Mouse (Mus musculus) heart, embryonic 13.5 days (tissue): ENCODE results near the gene Cd300lf. TPM values are rescaled to one million over a fixed set of nuclear protein-coding genes. Genes with fewer than 3 reads are reported as not detected.

Experiments
- ATAC-seq: fragments of 200-750 bp; cut with Nextera tagmentation; 2 replicates; pipeline ENCODE4 v1.8.0; 2017; ENCODE audit warnings: moderate TSS enrichment; ENCODE audit not compliant: insufficient number of reproducible peaks, low FRiP score, low TSS enrichment; ENCODE audit errors: extremely low read depth
- H3K27ac ChIP-seq: fragments of 300-500 bp; sonication (generic); replicated peaks from 2 replicates; pipeline ENCODE4 v1.5.1; 2015; ENCODE audit warnings: moderate library complexity, mild to moderate bottlenecking, inconsistent platforms
- H3K27me3 ChIP-seq: fragments of 300-500 bp; sonication (generic); replicated peaks from 2 replicates; pipeline ENCODE4 v1.6.1; 2015; ENCODE audit warnings: mild to moderate bottlenecking, inconsistent platforms
- H3K36me3 ChIP-seq: fragments of 300-500 bp; sonication (generic); 2 replicates; pipeline ENCODE4 v1.6.1; 2015; ENCODE audit warnings: mild to moderate bottlenecking, inconsistent platforms
- H3K4me1 ChIP-seq: fragments of 300-500 bp; sonication (generic); 2 replicates; pipeline ENCODE4 v1.6.1; 2015; ENCODE audit warnings: inconsistent platforms
- H3K4me2 ChIP-seq: fragments of 300-500 bp; sonication (generic); 2 replicates; pipeline ENCODE4 v1.6.1; 2015; ENCODE audit warnings: inconsistent platforms, mild to moderate bottlenecking, moderate library complexity
- H3K4me3 ChIP-seq: fragments of 300-500 bp; sonication (generic); 2 replicates; pipeline ENCODE4 v1.5.1; 2015; ENCODE audit warnings: moderate library complexity, mild to moderate bottlenecking, inconsistent platforms
- H3K9ac ChIP-seq: fragments of 300-500 bp; sonication (generic); 2 replicates; pipeline ENCODE4 v1.6.1; 2015; ENCODE audit warnings: inconsistent platforms, mild to moderate bottlenecking, moderate library complexity
- H3K9me3 ChIP-seq: fragments of 300-500 bp; sonication (generic); 2 replicates; pipeline ENCODE4 v1.6.1; 2016; ENCODE audit warnings: inconsistent platforms
- WGBS: fragments of 180-500 bp; shearing (Covaris S2); methylation state at CpG from one replicate; pipeline ENCODE4 v1.1.7; 2015; ENCODE audit warnings: mixed read lengths; 5-methylcytosine and 5-hydroxymethylcytosine counted together
- polyA plus RNA-seq: library from polyadenylated mRNA; unstranded; fragments of >200 nt; fragmentation: Nextera tagmentation; extraction: Ambion mirVana; gene quantifications from 2 replicates; pipeline ENCODE4 v1.2.1, GENCODE M21; 2015

Gene Cd300lf
- polyA plus RNA-seq, 1 experiment from 2014 or later, result 0.37 TPM

- no peak for ATAC-seq
Measured at GRCm38 (mm10) chr11:115103470-115104413, 30.1 kb downstream of the Cd300lf start.

GRCm38 (mm10) chr11:115102116-115102515 is 31.7 kb downstream of the Cd300lf start:
- Histone ChIP-seq H3K4me2 (no peak overlapping the region), H3K4me1 (no peaks in the 10 kb centered on the region; the same call in 1 of the 2 replicates), H3K27me3 (no peaks in the 10 kb centered on the region), H3K9me3 (no peaks in the 10 kb centered on the region), H3K9ac (no peak overlapping the region), H3K36me3 (no peaks in the 10 kb centered on the region), H3K27ac (no peak overlapping the region), H3K4me3 (no peak overlapping the region)
- WGBS, result 87% methylated on average over 9 of the region's 9 CpGs
- no peak for ATAC-seq

More at GRCm38 (mm10) chr11:115103470-115104413, 30.1 kb downstream of the Cd300lf start:
- WGBS, result 77% methylated on average over 25 of the region's 25 CpGs
- H3K27me3 ChIP-seq, result no peaks in the 10 kb centered on the region
- H3K4me1 ChIP-seq, result peaks cover 7% of the 10 kb centered on the region
- no peak overlapping the region for H3K27ac ChIP-seq
- no peak overlapping the region for H3K4me3 ChIP-seq
- no peak overlapping the region for H3K9ac ChIP-seq
- H3K9me3 ChIP-seq, result no peaks in the 10 kb centered on the region
- H3K36me3 ChIP-seq, result no peaks in the 10 kb centered on the region
- H3K4me2 ChIP-seq, result no peak overlapping the region

- Histone ChIP-seq H3K36me3 (no peaks in the 10 kb centered on the region), H3K4me1 (no peaks in the 10 kb centered on the region), H3K4me2 (no peak overlapping the region), H3K27me3 (no peaks in the 10 kb centered on the region), H3K27ac (no peak overlapping the region), H3K9me3 (no peaks in the 10 kb centered on the region), H3K9ac (no peak overlapping the region), H3K4me3 (no peak overlapping the region)
- ATAC-seq, result no peak
- WGBS, result 51% methylated on average over 6 of the region's 6 CpGs
Measured at GRCm38 (mm10) chr11:115101615-115102051, 32.2 kb downstream of the Cd300lf start.

GRCm38 (mm10) chr11:115100741-115101140 is 33.1 kb downstream of the Cd300lf start:
- WGBS, result 71% methylated on average over 7 of the region's 7 CpGs
- Histone ChIP-seq H3K4me3 (no peak overlapping the region), H3K27me3 (no peaks in the 10 kb centered on the region)

GRCm38 (mm10) chr11:115100032-115100621 is 33.7 kb downstream of the Cd300lf start:
- ATAC-seq, result no peak
- Histone ChIP-seq H3K4me3 (no peak overlapping the region), H3K27me3 (no peaks in the 10 kb centered on the region), H3K4me2 (no peak overlapping the region), H3K9me3 (no peaks in the 10 kb centered on the region), H3K4me1 (no peaks in the 10 kb centered on the region), H3K9ac (no peak overlapping the region), H3K27ac (no peak overlapping the region), H3K36me3 (no peaks in the 10 kb centered on the region)
- 71% methylated on average over 5 of the region's 5 CpGs for WGBS

More at GRCm38 (mm10) chr11:115100741-115101140, 33.1 kb downstream of the Cd300lf start:
- Histone ChIP-seq H3K36me3 (no peaks in the 10 kb centered on the region), H3K27ac (no peak overlapping the region), H3K9me3 (no peaks in the 10 kb centered on the region), H3K9ac (no peak overlapping the region), H3K4me1 (no peaks in the 10 kb centered on the region), H3K4me2 (no peak overlapping the region)
- no peak for ATAC-seq

- WGBS, result 46% methylated on average over 16 of the region's 16 CpGs
- H3K9me3 ChIP-seq, result no peaks in the 10 kb centered on the region
- no peak overlapping the region for H3K4me3 ChIP-seq
- H3K36me3 ChIP-seq, result no peaks in the 10 kb centered on the region
- H3K27me3 ChIP-seq, result no peaks in the 10 kb centered on the region
- no peak overlapping the region for H3K9ac ChIP-seq
- no peak overlapping the region for H3K27ac ChIP-seq
- no peak for ATAC-seq
- H3K4me1 ChIP-seq, result no peaks in the 10 kb centered on the region
- H3K4me2 ChIP-seq, result no peak overlapping the region
Measured at GRCm38 (mm10) chr11:115099241-115099840, 34.5 kb downstream of the Cd300lf start.

- Histone ChIP-seq H3K36me3 (no peaks in the 10 kb centered on the region), H3K4me3 (no peak overlapping the region), H3K9ac (no peak overlapping the region), H3K9me3 (peaks cover 2% of the 10 kb centered on the region), H3K4me1 (no peaks in the 10 kb centered on the region), H3K27me3 (peaks cover under 1% of the 10 kb centered on the region), H3K27ac (no peak overlapping the region), H3K4me2 (no peak overlapping the region)
- 46% methylated on average over 10 of the region's 10 CpGs for WGBS
- ATAC-seq, result no peak
Measured at GRCm38 (mm10) chr11:115098203-115098932, 35.4 kb downstream of the Cd300lf start.

- WGBS, result 30% methylated on average over 4 of the region's 4 CpGs
Measured at GRCm38 (mm10) chr11:115092140-115092539, 41.7 kb downstream of the Cd300lf start.

GRCm38 (mm10) chr11:115091362-115091901 is 42.4 kb downstream of the Cd300lf start, which contains the start of gene Rab37:
Rab37 (plus strand) TSS chr11:115091431.
- no peaks in the 10 kb centered on the region for H3K36me3 ChIP-seq
- WGBS, result 4% methylated on average over 36 of the region's 36 CpGs
- H3K9ac ChIP-seq, result no peak within 1 kb of the TSS
- H3K4me1 ChIP-seq, result peaks cover 5% of the 10 kb centered on the region; the same call in 1 of the 2 replicates
- no peak for ATAC-seq
- peaks cover 43% of the 10 kb centered on the region for H3K27me3 ChIP-seq
- 0 out of 2 replicates have a peak within 1 kb of the TSS, but pooled peaks have one; percentile 1 for H3K4me3 ChIP-seq
- H3K9me3 ChIP-seq, result peaks cover 11% of the 10 kb centered on the region
- H3K4me2 ChIP-seq, result peak within 1 kb of the TSS; percentile 31; the same call in 1 of the 2 replicates
- no peak within 1 kb of the TSS for H3K27ac ChIP-seq

More at GRCm38 (mm10) chr11:115092140-115092539, 41.7 kb downstream of the Cd300lf start:
- Histone ChIP-seq H3K4me1 (peaks cover 5% of the 10 kb centered on the region; the same call in 1 of the 2 replicates), H3K27me3 (peaks cover 41% of the 10 kb centered on the region), H3K9ac (no peak overlapping the region), H3K36me3 (no peaks in the 10 kb centered on the region), H3K4me3 (no peak overlapping the region), H3K4me2 (peak overlapping the region; percentile 31; the same call in 1 of the 2 replicates), H3K9me3 (peaks cover 11% of the 10 kb centered on the region), H3K27ac (no peak overlapping the region)
- no peak for ATAC-seq

- 63% methylated on average over 6 of the region's 6 CpGs for WGBS
- Histone ChIP-seq H3K27ac (no peak overlapping the region), H3K36me3 (no peaks in the 10 kb centered on the region), H3K9ac (no peak overlapping the region), H3K4me1 (peaks cover 5% of the 10 kb centered on the region; the same call in 1 of the 2 replicates), H3K4me3 (no peak overlapping the region), H3K4me2 (no peak overlapping the region), H3K9me3 (peaks cover 11% of the 10 kb centered on the region), H3K27me3 (peaks cover 58% of the 10 kb centered on the region)
- no peak for ATAC-seq
Measured at GRCm38 (mm10) chr11:115089853-115090252, 43.9 kb downstream of the Cd300lf start.
